In genomic region chr14:33650721-33651120, GRCm38 (mm10) we compare ENCODE assay signal across 13 mouse cellular contexts.
DNase-seq lines count a peak whose midpoint lies in the region; ATAC-seq and TF ChIP-seq lines count a peak whose summit lies in the region.
"Had no signal": no experiment of that assay in that cellular context is flagged by ENCODE, and none has a peak within 500 bp of the region (broad histone marks: within the 10 kb centered on the region; RNA-seq: fewer than 3 reads in every experiment).

No protein-coding gene starts in this region.

- no peak for TF ChIP-seq POLR2A in lung, adult 2 months (IDR thresholded peaks at IDR 0.05; ENCODE audit: borderline replicate concordance, extremely low read depth, low read depth, low read length)
- no peak for TF ChIP-seq POLR2A in cortical plate, adult 2 months (IDR thresholded peaks at IDR 0.05; ENCODE audit: extremely low read depth, insufficient read depth, low read length)
- TF ChIP-seq POLR2A in thymus, adult 2 months (IDR thresholded peaks at IDR 0.05; ENCODE audit: control insufficient read depth, extremely low read depth, insufficient read depth, low read length, poor library complexity) = no peak

- 0 out of 2 replicates have a peak, but pooled peaks have one; percentile 9 for TF ChIP-seq CTCF in lung, adult 2 months (IDR thresholded peaks at IDR 0.05; ENCODE audit: insufficient read depth, low read length)
- 0 out of 2 replicates have a peak, but pooled peaks have one; percentile 5 for TF ChIP-seq CTCF in cortical plate, adult 2 months (IDR thresholded peaks at IDR 0.05; ENCODE audit: extremely low read depth, insufficient read depth, low read length)
- no peak for TF ChIP-seq CTCF in thymus, adult 2 months (IDR thresholded peaks at IDR 0.05; ENCODE audit: borderline replicate concordance, control insufficient read depth, extremely low read depth, insufficient read depth, low read length, poor library complexity)

- no peaks in the 10 kb centered on the region for H3K4me1 ChIP-seq in heart, embryonic 11.5 days (ENCODE audit: control insufficient read depth, insufficient read depth, low read length)
- H3K4me1 ChIP-seq in lung, adult 2 months (ENCODE audit: control insufficient read depth, insufficient read depth, low read length) = no peaks in the 10 kb centered on the region
- no peaks in the 10 kb centered on the region for H3K4me1 ChIP-seq in cortical plate, adult 2 months (ENCODE audit: control insufficient read depth, insufficient read depth, low read length)
- no peaks in the 10 kb centered on the region for H3K4me1 ChIP-seq in thymus, adult 2 months (replicated peaks; ENCODE audit: control insufficient read depth, insufficient read depth, low read length)
- H3K4me1 ChIP-seq: hindbrain, embryonic 15.5 days; limb, embryonic 10.5 days; lung, embryonic 15.5 days had no signal

- H3K9ac ChIP-seq in heart, embryonic 11.5 days (ENCODE audit: low read depth, low read length) = no peak overlapping the region
- H3K9ac ChIP-seq: hindbrain, embryonic 15.5 days; lung, embryonic 15.5 days had no signal

- H3K4me3 ChIP-seq in heart, embryonic 11.5 days (ENCODE audit: low read depth, low read length) = no peak overlapping the region
- H3K4me3 ChIP-seq in lung, adult 2 months (replicated peaks; ENCODE audit: extremely low read depth, low read depth, low read length) = no peak overlapping the region
- no peak overlapping the region for H3K4me3 ChIP-seq in cortical plate, adult 2 months (ENCODE audit: insufficient read depth, low read length)
- no peak overlapping the region for H3K4me3 ChIP-seq in thymus, adult 2 months (ENCODE audit: control insufficient read depth, insufficient read depth, low read length)
- H3K4me3 ChIP-seq: hindbrain, embryonic 15.5 days; limb, embryonic 10.5 days; lung, embryonic 15.5 days had no signal

- H3K9me3 ChIP-seq in heart, embryonic 11.5 days (replicated peaks; ENCODE audit: control insufficient read depth, low read length) = no peaks in the 10 kb centered on the region
- H3K9me3 ChIP-seq: hindbrain, embryonic 15.5 days; limb, embryonic 10.5 days; lung, embryonic 15.5 days had no signal

- no peaks in the 10 kb centered on the region for H3K36me3 ChIP-seq in heart, embryonic 11.5 days (ENCODE audit: control insufficient read depth, insufficient read depth, low read length)
- H3K36me3 ChIP-seq in thymus, adult 2 months (ENCODE audit: control insufficient read depth, insufficient read depth, low read length) = no peaks in the 10 kb centered on the region
- H3K36me3 ChIP-seq: hindbrain, embryonic 15.5 days; limb, embryonic 10.5 days; lung, embryonic 15.5 days had no signal

- no peak overlapping the region for H3K27ac ChIP-seq in heart, embryonic 11.5 days (ENCODE audit: low read depth, low read length)
- H3K27ac ChIP-seq in cortical plate, adult 2 months (ENCODE audit: insufficient read depth, low read length) = no peak overlapping the region
- H3K27ac ChIP-seq in thymus, adult 2 months (ENCODE audit: control insufficient read depth, insufficient read depth, low read length) = no peak overlapping the region
- H3K27ac ChIP-seq: hindbrain, embryonic 15.5 days; limb, embryonic 10.5 days; lung, embryonic 15.5 days had no signal

- H3K4me2 ChIP-seq in heart, embryonic 11.5 days = no peak overlapping the region
- H3K4me2 ChIP-seq: hindbrain, embryonic 15.5 days; lung, embryonic 15.5 days had no signal

- peak; percentile 41 for DNase-seq in heart, adult 11 months
- DNase-seq in lung, adult 2 months = no peak
- no peak for DNase-seq in lung, adult 18-20 months
- peak; percentile 28 for DNase-seq in lung, postnatal 36 days
- no peak for DNase-seq in thymus, adult 18-20 months
- DNase-seq in thymus, adult 2 months = no peak
- DNase-seq: cerebellum, adult 2 months had no signal

- no peaks in the 10 kb centered on the region for H3K27me3 ChIP-seq in heart, embryonic 11.5 days (ENCODE audit: control insufficient read depth, insufficient read depth, low read length)
- no peaks in the 10 kb centered on the region for H3K27me3 ChIP-seq in thymus, adult 2 months (ENCODE audit: control insufficient read depth, insufficient read depth, low read length)
- H3K27me3 ChIP-seq: CH12.LX; hindbrain, embryonic 15.5 days; lung, embryonic 15.5 days had no signal

- ATAC-seq in heart, embryonic 11.5 days (replicated peaks; ENCODE audit: insufficient number of reproducible peaks, low FRiP score, low TSS enrichment) = no peak

- WGBS in heart, embryonic 11.5 days (ENCODE audit: insufficient replicate concordance) = 88% methylated on average over 9 of the region's 9 CpGs
- 90% methylated on average over 9 of the region's 9 CpGs for WGBS in lung, adult 2 months
- 93% methylated on average over 9 of the region's 9 CpGs for WGBS in thymus, adult 2 months

Comparison
In these comparisons a context has a peak if more than half of its experiments do, and no peak if none do; other contexts are left out.
1. DNase-seq: peak in heart, adult 11 months (single experiment) and lung, postnatal 36 days (single experiment); none in lung, adult 2 months (single experiment), lung, adult 18-20 months (0 of 2), thymus, adult 18-20 months (0 of 2) and thymus, adult 2 months (single experiment).